Mouse (Mus musculus) spleen, adult 2 months (tissue): ENCODE measurements around the gene Kalrn. TPM values are rescaled to one million over a fixed set of nuclear protein-coding genes. Genes with fewer than 3 reads are reported as not detected.

ENCODE experiments used
- DNase-seq, 2 experiments: peaks; one replicate each; pipeline versions ENCODE4 v3.0.0 to v3.0.0-alpha.2; 2012 to 2021; ENCODE audit warnings: low spot score in 2 of 2, low read depth in 1 of 2
- H3K27ac ChIP-seq: fragments of 200-500 bp; 2 replicates; pipeline ENCODE4 v1.5.1; 2012; ENCODE audit warnings: low read length, inconsistent platforms; ENCODE audit not compliant: insufficient read depth
- H3K27me3 ChIP-seq: fragments of 200-500 bp; 2 replicates; pipeline ENCODE4 v1.6.1; 2012; ENCODE audit warnings: mild to moderate bottlenecking, moderate library complexity, low read length, inconsistent platforms; ENCODE audit not compliant: control insufficient read depth, insufficient read depth
- H3K36me3 ChIP-seq: fragments of 200-500 bp; 2 replicates; pipeline ENCODE4 v1.6.1; 2012; ENCODE audit warnings: mild to moderate bottlenecking, low read length, inconsistent platforms; ENCODE audit not compliant: control insufficient read depth, insufficient read depth
- H3K4me1 ChIP-seq: fragments of 200-500 bp; 2 replicates; pipeline ENCODE4 v1.6.1; 2011; ENCODE audit warnings: inconsistent platforms; ENCODE audit not compliant: control insufficient read depth, insufficient read depth, insufficient read length
- H3K4me3 ChIP-seq: fragments of 200-500 bp; 2 replicates; pipeline ENCODE4 v1.5.1; 2011; ENCODE audit warnings: mild to moderate bottlenecking, inconsistent platforms; ENCODE audit not compliant: insufficient read depth, insufficient read length; ENCODE audit errors: extremely low read depth
- CTCF ChIP-seq: fragments of 200-500 bp; IDR thresholded peaks from 2 replicates; pipeline ENCODE4 v1.5.1; 2011; ENCODE audit warnings: mild to moderate bottlenecking, inconsistent platforms; ENCODE audit not compliant: insufficient read depth, insufficient read length, insufficient replicate concordance; ENCODE audit errors: extremely low read depth
- POLR2A ChIP-seq: fragments of 200-500 bp; IDR thresholded peaks from 2 replicates; pipeline ENCODE4 v1.6.1; 2011; ENCODE audit warnings: low read depth, low read length, inconsistent platforms
- WGBS: fragments of 180-500 bp; shearing (Covaris S2); methylation state at CpG from one replicate; pipeline ENCODE4 v1.1.7; 2018; 5-methylcytosine and 5-hydroxymethylcytosine counted together
- polyA plus RNA-seq: library from polyadenylated mRNA; depleted of rRNA; stranded (reverse); fragments of >200 nt; gene quantifications from 2 replicates; pipeline ENCODE4 v1.2.3, GENCODE M21; 2012

The Kalrn gene
- polyA plus RNA-seq, 1 experiment, result 7.6 TPM

DNA sequence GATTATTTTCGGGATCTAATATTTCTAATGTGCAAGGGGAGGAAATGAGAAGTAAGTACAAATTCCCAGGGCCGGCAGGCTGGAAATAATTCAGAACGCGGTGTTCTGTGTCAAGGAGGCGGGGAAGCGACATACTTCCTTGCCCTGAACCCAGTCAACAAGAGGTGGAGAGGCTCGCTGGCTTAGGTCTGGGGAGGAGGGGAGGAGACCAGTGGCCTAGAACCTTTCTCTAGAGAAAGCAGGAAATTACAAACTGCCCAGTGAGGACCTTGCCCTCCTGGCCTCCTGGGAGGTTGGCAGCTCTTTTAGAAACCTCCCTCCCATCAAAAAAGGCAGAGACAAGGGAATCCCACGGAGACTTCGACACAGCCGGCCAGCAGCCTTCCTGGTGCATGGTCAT, 225.8 kb downstream of the Kalrn start:
- H3K4me1 ChIP-seq, result no peaks in the 10 kb centered on the region
- H3K27ac ChIP-seq, result no peak overlapping the region
- no peak for TF ChIP-seq CTCF
- TF ChIP-seq POLR2A, result no peak
- no peaks in the 10 kb centered on the region for H3K27me3 ChIP-seq
- no peak for DNase-seq
- 68% methylated on average over 10 of the region's 10 CpGs for WGBS
- H3K36me3 ChIP-seq, result no peaks in the 10 kb centered on the region
- no peak overlapping the region for H3K4me3 ChIP-seq

DNA sequence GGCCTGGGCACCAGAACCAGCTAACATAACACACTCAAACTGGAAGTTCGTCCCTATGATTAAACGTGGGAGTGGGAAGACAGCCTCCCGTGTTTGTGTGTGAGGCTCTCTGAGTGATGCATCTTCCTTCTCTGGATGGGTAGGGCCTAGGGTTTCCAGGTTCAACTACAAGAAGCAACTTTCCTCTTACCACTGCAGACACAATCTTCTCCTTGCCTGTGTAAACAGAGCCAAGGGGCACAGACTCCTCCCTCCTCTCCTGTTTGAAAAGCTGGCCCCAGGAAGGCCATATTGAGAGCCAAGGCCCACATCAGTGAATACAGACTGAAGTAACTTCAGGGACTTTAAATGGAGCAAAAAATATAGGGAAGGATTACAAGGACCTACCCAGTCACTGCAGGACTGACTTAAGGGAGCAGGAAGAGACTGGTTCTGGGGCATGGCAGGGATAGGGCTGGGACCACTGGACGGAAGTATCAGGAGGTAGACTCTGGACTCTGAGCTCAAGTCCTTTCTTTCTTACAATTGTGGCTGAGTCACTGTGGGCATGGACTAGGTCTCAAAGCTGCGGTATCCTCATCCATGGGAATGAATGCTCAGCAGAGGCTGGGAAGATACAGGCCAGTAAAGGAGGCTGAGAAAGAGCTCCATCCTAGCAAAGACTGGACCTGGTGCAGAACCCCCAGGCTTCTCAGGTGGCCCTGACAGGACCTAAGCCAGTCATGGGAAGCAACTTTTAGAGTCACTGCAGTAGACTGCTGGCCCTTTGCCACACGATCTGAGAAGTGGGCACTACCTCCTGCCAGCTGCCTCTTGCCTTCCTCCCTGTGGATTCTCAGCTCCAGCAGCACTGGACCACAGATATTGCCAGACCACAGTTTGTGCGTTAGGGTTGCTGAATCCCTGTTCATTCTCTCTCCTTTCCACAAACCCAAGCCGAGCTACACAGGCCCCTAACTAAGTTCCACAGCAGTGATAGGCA, 228.1 kb downstream of the Kalrn start:
- WGBS, result 81% methylated on average over 8 of the region's 8 CpGs
- DNase-seq, result no peak
- no peak for TF ChIP-seq CTCF
- no peak for TF ChIP-seq POLR2A
- no peaks in the 10 kb centered on the region for H3K4me1 ChIP-seq
- H3K36me3 ChIP-seq, result no peaks in the 10 kb centered on the region
- no peak overlapping the region for H3K4me3 ChIP-seq
- no peak overlapping the region for H3K27ac ChIP-seq
- no peaks in the 10 kb centered on the region for H3K27me3 ChIP-seq

DNA sequence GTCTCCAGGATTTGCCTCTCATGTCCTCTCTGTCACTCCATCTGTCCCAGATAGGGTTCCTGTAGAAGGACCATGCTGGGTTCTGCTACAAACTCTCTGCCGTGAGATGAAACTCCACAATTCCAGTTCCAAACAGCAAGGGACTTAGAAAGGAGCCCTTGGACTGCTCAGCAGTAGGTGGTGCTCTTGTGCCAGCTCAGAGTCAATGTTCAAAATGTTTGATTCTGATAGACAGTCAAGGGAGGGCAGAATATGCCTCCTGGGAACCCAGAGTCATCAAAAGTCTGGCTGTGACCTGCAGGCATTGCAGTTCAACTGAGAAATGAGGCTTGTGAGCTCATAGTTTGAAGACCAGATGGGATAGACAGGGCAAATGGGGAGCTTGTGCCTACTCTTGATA, 229.4 kb downstream of the Kalrn start:
- no peak for TF ChIP-seq POLR2A
- no peak for TF ChIP-seq CTCF
- no peaks in the 10 kb centered on the region for H3K27me3 ChIP-seq
- no peak for DNase-seq
- H3K4me3 ChIP-seq, result no peak overlapping the region
- H3K36me3 ChIP-seq, result no peaks in the 10 kb centered on the region
- no peak overlapping the region for H3K27ac ChIP-seq
- 67% methylated on average over 1 of the region's 1 CpGs for WGBS
- no peaks in the 10 kb centered on the region for H3K4me1 ChIP-seq

DNA sequence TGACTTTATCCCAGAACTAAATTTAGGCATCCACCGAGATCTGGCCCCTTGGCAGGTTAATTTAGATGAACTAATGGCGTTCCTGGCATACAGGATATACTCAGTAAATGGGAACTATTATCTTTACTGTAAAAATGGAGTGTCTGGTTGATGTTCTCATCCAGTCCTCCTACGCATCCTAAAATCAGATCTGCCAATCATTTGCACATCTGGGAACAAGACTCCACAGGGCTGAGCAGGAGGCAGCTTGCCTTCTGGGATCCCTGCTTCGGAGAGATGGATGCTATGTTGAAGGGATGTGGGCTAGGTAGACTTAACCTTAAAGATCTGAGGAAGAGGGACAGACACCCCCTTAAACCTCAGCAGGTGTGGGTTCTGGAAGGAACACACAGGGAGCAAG, 230.2 kb downstream of the Kalrn start:
- WGBS, result 83% methylated on average over 4 of the region's 4 CpGs
- DNase-seq, result no peak
- no peaks in the 10 kb centered on the region for H3K36me3 ChIP-seq
- H3K4me1 ChIP-seq, result no peaks in the 10 kb centered on the region
- no peak overlapping the region for H3K27ac ChIP-seq
- H3K27me3 ChIP-seq, result no peaks in the 10 kb centered on the region
- TF ChIP-seq CTCF (no peak), POLR2A (no peak)
- H3K4me3 ChIP-seq, result no peak overlapping the region

DNA sequence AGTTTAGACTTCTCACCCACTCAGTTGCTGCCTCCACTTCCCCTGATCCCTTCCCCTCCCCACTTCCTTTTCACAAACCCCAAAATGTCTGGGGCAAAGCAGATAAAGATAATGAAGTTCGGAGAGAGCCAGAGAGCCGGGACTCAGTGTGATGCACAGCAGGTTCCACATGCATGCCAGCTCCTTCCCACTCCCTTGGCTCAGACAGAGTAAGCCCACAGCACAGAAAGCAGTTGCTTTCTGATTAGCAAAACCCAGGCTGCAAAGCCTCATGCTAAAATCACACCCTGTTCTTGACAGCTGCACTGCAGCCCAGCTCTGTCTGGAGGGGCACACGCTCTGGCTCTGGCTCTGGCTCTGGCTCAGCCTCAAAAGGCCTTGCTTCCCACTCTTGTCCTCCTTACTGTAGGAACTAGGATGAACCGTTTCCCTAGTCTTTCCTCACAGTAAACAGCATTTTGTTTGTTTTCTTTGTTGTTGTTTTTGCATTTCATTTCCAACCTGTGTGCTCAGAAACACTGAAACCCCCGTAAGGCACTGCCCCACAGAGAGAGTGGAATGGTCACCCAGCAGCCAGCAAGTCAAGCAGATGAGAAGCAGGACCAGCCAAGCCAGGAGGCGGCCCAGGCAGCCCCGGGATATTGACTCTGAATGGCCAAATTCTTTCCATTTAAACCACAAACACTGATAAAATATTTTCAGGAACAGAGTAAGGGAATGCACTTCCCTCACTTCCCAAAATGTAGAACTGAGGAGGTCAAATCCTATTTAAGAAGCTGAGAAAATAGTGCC, 230.8 kb downstream of the Kalrn start:
- Histone ChIP-seq H3K4me3 (no peak overlapping the region), H3K36me3 (no peaks in the 10 kb centered on the region), H3K4me1 (no peaks in the 10 kb centered on the region), H3K27me3 (no peaks in the 10 kb centered on the region), H3K27ac (no peak overlapping the region)
- WGBS, result 48% methylated on average over 7 of the region's 7 CpGs
- no peak for DNase-seq
- TF ChIP-seq POLR2A (no peak), CTCF (no peak)

DNA sequence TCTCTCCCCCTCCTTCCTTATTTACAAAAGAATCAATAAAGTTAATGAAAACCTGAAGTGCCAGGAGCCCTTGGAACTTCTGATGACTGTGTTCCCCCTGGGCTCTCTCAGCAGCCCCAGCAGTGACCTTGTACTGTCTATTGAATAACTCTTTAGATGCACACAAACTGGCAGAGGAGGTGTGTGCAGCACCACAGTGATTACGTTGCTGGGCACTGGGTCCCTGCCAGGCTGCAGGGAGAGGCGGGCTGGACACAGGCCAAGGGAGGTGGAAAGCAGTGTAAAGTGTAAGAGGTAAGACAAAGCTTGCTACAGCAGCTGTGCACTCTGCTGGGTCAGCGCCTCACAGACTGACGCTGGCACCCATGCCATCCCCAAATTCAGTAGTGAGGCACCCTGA, 238.4 kb downstream of the Kalrn start:
- Histone ChIP-seq H3K4me1 (no peaks in the 10 kb centered on the region), H3K27ac (no peak overlapping the region), H3K27me3 (no peaks in the 10 kb centered on the region), H3K4me3 (no peak overlapping the region), H3K36me3 (no peaks in the 10 kb centered on the region)
- TF ChIP-seq CTCF, result no peak
- WGBS, result 76% methylated on average over 4 of the region's 4 CpGs
- DNase-seq, result no peak
